11 mouse cellular contexts compared by ENCODE assay signal in genomic region chr7:43607743-43608287, GRCm38 (mm10). TPM values are rescaled to one million over a fixed set of nuclear protein-coding genes. Genes with fewer than 3 reads are reported as not detected.
DNase-seq lines count a peak whose midpoint lies in the region; ATAC-seq and TF ChIP-seq lines count a peak whose summit lies in the region.
"Had no signal": no experiment of that assay in that cellular context is flagged by ENCODE, and none has a peak within 500 bp of the region (broad histone marks: within the 10 kb centered on the region; RNA-seq: fewer than 3 reads in every experiment).

No protein-coding gene starts in this region.

- H3K4me1 ChIP-seq in kidney, embryonic 16.5 days (ENCODE audit: insufficient read depth, low read length), result no peaks in the 10 kb centered on the region
- H3K4me1 ChIP-seq in kidney, adult 2 months (ENCODE audit: control insufficient read depth, insufficient read depth, low read length), result no peaks in the 10 kb centered on the region
- H3K4me1 ChIP-seq in embryonic facial prominence, embryonic 12.5 days, result no peaks in the 10 kb centered on the region
- no peaks in the 10 kb centered on the region for H3K4me1 ChIP-seq in hindbrain, postnatal 0 days (ENCODE audit: insufficient read depth, low read length)

- ATAC-seq in kidney, embryonic 16.5 days (ENCODE audit: low FRiP score, low TSS enrichment), result peak; percentile 51
- no peak for ATAC-seq in embryonic facial prominence, embryonic 12.5 days (ENCODE audit: insufficient number of reproducible peaks, insufficient read depth, low FRiP score, low TSS enrichment)
- no peak for ATAC-seq in hindbrain, postnatal 0 days
- ATAC-seq in erythroblast, adult 5-6 weeks (replicated peaks; ENCODE audit: low FRiP score, poor library complexity, severe bottlenecking), result no peak

- peak overlapping the region; percentile 58 for H3K4me2 ChIP-seq in kidney, embryonic 16.5 days (replicated peaks; ENCODE audit: low read depth, low read length)
- peak overlapping the region; percentile 81; the same call in 1 of the 2 replicates for H3K4me2 ChIP-seq in embryonic facial prominence, embryonic 12.5 days (replicated peaks)
- H3K4me2 ChIP-seq in hindbrain, postnatal 0 days (ENCODE audit: low read depth, low read length), result peak overlapping the region; percentile 83

- no peak for TF ChIP-seq CTCF in kidney, adult 2 months (conservative IDR thresholded peaks at IDR 0.05; ENCODE audit: insufficient read depth, insufficient read length, low read depth, low read length)
- TF ChIP-seq CTCF in hindbrain, postnatal 0 days (IDR thresholded peaks at IDR 0.05; ENCODE audit: low read depth), result no peak

- DNase-seq in kidney, adult 2 months, result no peak
- DNase-seq in hindbrain, postnatal 0 days (ENCODE audit: low spot score), result no peak
- DNase-seq in monocyte, adult 2 months (ENCODE audit: low read depth in 1 of 2, low spot score in 2 of 2), result peak; percentile 22 to 46
- no peak for DNase-seq in embryo, embryonic 9.5 days (ENCODE audit: extremely low spot score)
- DNase-seq in kidney, adult 9 months, result no peak

- H3K9ac ChIP-seq in kidney, embryonic 16.5 days (replicated peaks; ENCODE audit: low read length), result no peak overlapping the region
- H3K9ac ChIP-seq in embryonic facial prominence, embryonic 12.5 days, result no peak overlapping the region
- H3K9ac ChIP-seq in hindbrain, postnatal 0 days (replicated peaks; ENCODE audit: low read length), result no peak overlapping the region

- H3K36me3 ChIP-seq in kidney, embryonic 16.5 days (ENCODE audit: insufficient read depth, low read length), result no peaks in the 10 kb centered on the region
- H3K36me3 ChIP-seq in kidney, adult 2 months (ENCODE audit: control insufficient read depth, insufficient read depth, low read length), result no peaks in the 10 kb centered on the region
- H3K36me3 ChIP-seq in embryonic facial prominence, embryonic 12.5 days, result no peaks in the 10 kb centered on the region
- H3K36me3 ChIP-seq in hindbrain, postnatal 0 days (ENCODE audit: insufficient read depth, low read length), result no peaks in the 10 kb centered on the region

- no peak overlapping the region for H3K4me3 ChIP-seq in kidney, embryonic 16.5 days (ENCODE audit: low read length)
- H3K4me3 ChIP-seq in kidney, adult 2 months (ENCODE audit: insufficient read depth, low read depth, low read length), result no peak overlapping the region
- H3K4me3 ChIP-seq in embryonic facial prominence, embryonic 12.5 days, result peak overlapping the region; percentile 40; the same call in 1 of the 2 replicates
- H3K4me3 ChIP-seq in hindbrain, postnatal 0 days (ENCODE audit: low read length), result peak overlapping the region; percentile 47; the same call in 1 of the 2 replicates
- H3K4me3 ChIP-seq: myocyte had no signal

- 36% methylated on average over 5 of the region's 5 CpGs for WGBS in kidney, embryonic 16.5 days
- 37% methylated on average over 5 of the region's 5 CpGs for WGBS in kidney, adult 2 months
- 56% methylated on average over 5 of the region's 5 CpGs for WGBS in embryonic facial prominence, embryonic 12.5 days
- 43% methylated on average over 5 of the region's 5 CpGs for WGBS in hindbrain, postnatal 0 days

- no peaks in the 10 kb centered on the region for H3K9me3 ChIP-seq in kidney, embryonic 16.5 days (ENCODE audit: low read length)
- H3K9me3 ChIP-seq in embryonic facial prominence, embryonic 12.5 days, result no peaks in the 10 kb centered on the region
- no peaks in the 10 kb centered on the region for H3K9me3 ChIP-seq in hindbrain, postnatal 0 days (ENCODE audit: low read length)

- H3K27me3 ChIP-seq in kidney, embryonic 16.5 days (ENCODE audit: insufficient read depth, low read length), result 0 out of 2 replicates have a peak, but pooled peaks cover 5% of the 10 kb centered on the region
- H3K27me3 ChIP-seq in kidney, adult 2 months (replicated peaks; ENCODE audit: control insufficient read depth, insufficient read depth, low read length), result no peaks in the 10 kb centered on the region
- H3K27me3 ChIP-seq in embryonic facial prominence, embryonic 12.5 days, result 0 out of 2 replicates have a peak, but pooled peaks cover 5% of the 10 kb centered on the region
- H3K27me3 ChIP-seq in hindbrain, postnatal 0 days (ENCODE audit: insufficient read depth, low read length), result no peaks in the 10 kb centered on the region

- H3K27ac ChIP-seq in kidney, embryonic 16.5 days (ENCODE audit: low read length), result no peak overlapping the region
- H3K27ac ChIP-seq in kidney, adult 2 months (ENCODE audit: insufficient read depth, low read depth, low read length), result no peak overlapping the region
- no peak overlapping the region for H3K27ac ChIP-seq in embryonic facial prominence, embryonic 12.5 days
- H3K27ac ChIP-seq in hindbrain, postnatal 0 days, result no peak overlapping the region

- TF ChIP-seq POLR2A in kidney, adult 2 months (IDR thresholded peaks at IDR 0.05; ENCODE audit: low read depth, low read length), result no peak

RNA-seq across cellular contexts. Expression of gene Zfp819, which starts 0.8 kb away (rescaled TPM):
- polyA plus RNA-seq in kidney, embryonic 16.5 days (2015; fragmentation: Nextera tagmentation; extraction: Ambion mirVana), result 0.06 and 0.24 TPM in 2 replicates
- polyA plus RNA-seq in kidney, adult 2 months (2012; rRNA removed), result not detected in 2 replicates
- polyA plus RNA-seq in embryonic facial prominence, embryonic 12.5 days (2016; fragmentation: Nextera tagmentation; extraction: Ambion mirVana), result 0.31 and 0.56 TPM in 2 replicates
- total RNA-seq in hindbrain, postnatal 0 days (2014; rRNA removed), result 1.0 TPM in 1 of 2 replicates, not detected in the other
- polyA plus RNA-seq in hindbrain, postnatal 0 days (2015; fragmentation: Nextera tagmentation; extraction: Ambion mirVana), result 0.40 and 0.62 TPM in 2 replicates
- total RNA-seq in erythroblast, adult 5-6 weeks (2015; ENCODE audit: low replicate concordance), result not detected in 2 replicates
- not detected in 2 replicates for total RNA-seq in erythroblast, adult 5-6 weeks (2017; ENCODE audit: low replicate concordance)
- total RNA-seq: adrenal gland, postnatal 14 days; heart, postnatal 14 days had no signal
- polyA plus RNA-seq: myocyte had no signal

RNA-seq across cellular contexts. Expression of gene Ceacam18, which starts 26.7 kb away (rescaled TPM):
- polyA plus RNA-seq in kidney, embryonic 16.5 days (2015; fragmentation: Nextera tagmentation; extraction: Ambion mirVana), result not detected in 2 replicates
- polyA plus RNA-seq in kidney, adult 2 months (2012; rRNA removed), result not detected in 2 replicates
- not detected in 2 replicates for polyA plus RNA-seq in embryonic facial prominence, embryonic 12.5 days (2016; fragmentation: Nextera tagmentation; extraction: Ambion mirVana)
- not detected in 2 replicates for total RNA-seq in hindbrain, postnatal 0 days (2014; rRNA removed)
- 0.08 TPM in 1 of 2 replicates, not detected in the other for polyA plus RNA-seq in hindbrain, postnatal 0 days (2015; fragmentation: Nextera tagmentation; extraction: Ambion mirVana)
- total RNA-seq in erythroblast, adult 5-6 weeks (2015; ENCODE audit: low replicate concordance), result not detected in 2 replicates
- not detected in 2 replicates for total RNA-seq in erythroblast, adult 5-6 weeks (2017; ENCODE audit: low replicate concordance)
- total RNA-seq: heart, postnatal 14 days had no signal
- polyA plus RNA-seq: myocyte had no signal

RNA-seq across cellular contexts. Expression of gene Zfp719, which starts 28.4 kb away (rescaled TPM):
- 13.8 and 14.1 TPM in 2 replicates for polyA plus RNA-seq in kidney, embryonic 16.5 days (2015; fragmentation: Nextera tagmentation; extraction: Ambion mirVana)
- polyA plus RNA-seq in kidney, adult 2 months (2012; rRNA removed), result 2.1 and 2.6 TPM in 2 replicates
- 15.1 and 16.5 TPM in 2 replicates for polyA plus RNA-seq in embryonic facial prominence, embryonic 12.5 days (2016; fragmentation: Nextera tagmentation; extraction: Ambion mirVana)
- 10.8 and 11.6 TPM in 2 replicates for total RNA-seq in hindbrain, postnatal 0 days (2014; rRNA removed)
- polyA plus RNA-seq in hindbrain, postnatal 0 days (2015; fragmentation: Nextera tagmentation; extraction: Ambion mirVana), result 4.7 and 5.3 TPM in 2 replicates
- total RNA-seq in erythroblast, adult 5-6 weeks (2015; ENCODE audit: low replicate concordance), result 0.19 and 4.6 TPM in 2 replicates
- total RNA-seq in erythroblast, adult 5-6 weeks (2017; ENCODE audit: low replicate concordance), result 1.1 and 2.2 TPM in 2 replicates

RNA-seq across cellular contexts. Expression of gene Zfp658, which starts 45.8 kb away (rescaled TPM):
- polyA plus RNA-seq in kidney, embryonic 16.5 days (2015; fragmentation: Nextera tagmentation; extraction: Ambion mirVana), result 3.7 and 3.8 TPM in 2 replicates
- 0.91 and 1.1 TPM in 2 replicates for polyA plus RNA-seq in kidney, adult 2 months (2012; rRNA removed)
- 6.1 and 6.5 TPM in 2 replicates for polyA plus RNA-seq in embryonic facial prominence, embryonic 12.5 days (2016; fragmentation: Nextera tagmentation; extraction: Ambion mirVana)
- 8.0 and 8.3 TPM in 2 replicates for total RNA-seq in hindbrain, postnatal 0 days (2014; rRNA removed)
- polyA plus RNA-seq in hindbrain, postnatal 0 days (2015; fragmentation: Nextera tagmentation; extraction: Ambion mirVana), result 2.5 and 3.3 TPM in 2 replicates
- total RNA-seq in erythroblast, adult 5-6 weeks (2015; ENCODE audit: low replicate concordance), result 0.84 TPM in 1 of 2 replicates, not detected in the other
- 0.70 TPM in 1 of 2 replicates, not detected in the other for total RNA-seq in erythroblast, adult 5-6 weeks (2017; ENCODE audit: low replicate concordance)

RNA-seq across cellular contexts. Expression of gene Siglece, which starts 52.1 kb away (rescaled TPM):
- polyA plus RNA-seq in kidney, embryonic 16.5 days (2015; fragmentation: Nextera tagmentation; extraction: Ambion mirVana), result 0.64 and 1.3 TPM in 2 replicates
- 2.8 and 3.8 TPM in 2 replicates for polyA plus RNA-seq in kidney, adult 2 months (2012; rRNA removed)
- 0.31 and 0.39 TPM in 2 replicates for polyA plus RNA-seq in embryonic facial prominence, embryonic 12.5 days (2016; fragmentation: Nextera tagmentation; extraction: Ambion mirVana)
- total RNA-seq in hindbrain, postnatal 0 days (2014; rRNA removed), result not detected in 2 replicates
- 0.40 and 0.48 TPM in 2 replicates for polyA plus RNA-seq in hindbrain, postnatal 0 days (2015; fragmentation: Nextera tagmentation; extraction: Ambion mirVana)
- total RNA-seq in erythroblast, adult 5-6 weeks (2015; ENCODE audit: low replicate concordance), result 4.0 and 8.8 TPM in 2 replicates
- 5.5 and 6.4 TPM in 2 replicates for total RNA-seq in erythroblast, adult 5-6 weeks (2017; ENCODE audit: low replicate concordance)
- polyA plus RNA-seq: myocyte had no signal

Comparison
In these comparisons a context has a peak if more than half of its experiments do, and no peak if none do; other contexts are left out.
1. H3K4me3 ChIP-seq: peak in embryonic facial prominence, embryonic 12.5 days (single experiment) and hindbrain, postnatal 0 days (single experiment); none in kidney, embryonic 16.5 days (single experiment) and kidney, adult 2 months (single experiment).
2. DNase-seq: peak in monocyte, adult 2 months (2 of 2); none in kidney, adult 2 months (single experiment), hindbrain, postnatal 0 days (single experiment), embryo, embryonic 9.5 days (single experiment) and kidney, adult 9 months (single experiment).
3. Peak in every context shown above with its lines, with median percentiles within 50 percentile points of each other: H3K4me2 ChIP-seq.